Mouse (Mus musculus): ENCODE results near the gene Tln2. TPM values are rescaled to one million over a fixed set of nuclear protein-coding genes. Genes with fewer than 3 reads are reported as not detected.

The Tln2 gene
- polyA plus RNA-seq, 1 experiment = 36.5 TPM

GRCm38 (mm10) chr9:67235441-67236217 is 323.9 kb downstream of the Tln2 start:
- no peak for DNase-seq (ENCODE audit: extremely low spot score in 1 of 2, low spot score in 1 of 2)

DNA sequence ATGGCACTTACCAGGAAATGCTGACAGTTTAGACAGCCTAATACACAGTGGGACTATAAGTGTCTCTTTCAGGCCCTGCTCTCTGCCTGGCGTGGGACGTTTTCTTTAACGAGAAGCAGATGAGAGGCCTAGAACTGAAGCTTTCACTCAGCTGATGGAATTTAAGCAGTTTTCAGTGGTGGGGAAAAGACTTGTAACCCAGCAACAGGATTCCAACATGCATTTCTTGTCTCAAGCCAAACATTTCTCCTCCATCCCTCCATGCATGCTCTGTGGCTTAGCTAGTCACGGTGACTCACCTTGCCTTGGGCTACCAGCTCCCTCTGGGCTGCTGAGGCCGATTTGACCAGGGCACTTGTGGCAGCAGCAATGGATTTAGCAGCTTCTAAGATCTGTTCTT is 330.5 kb downstream of the Tln2 start:
- no peak for DNase-seq (ENCODE audit: extremely low spot score in 1 of 2, low spot score in 1 of 2)

- DNase-seq (ENCODE audit: extremely low spot score in 1 of 2, low spot score in 1 of 2) = peak in 1 of 2 experiments; percentile 33
These were observed 339.1 kb downstream of the Tln2 start for GRCm38 (mm10) chr9:67220388-67220787.

- DNase-seq (ENCODE audit: extremely low spot score in 1 of 2, low spot score in 1 of 2) = no peak
These were observed 341.5 kb downstream of the Tln2 start for GRCm38 (mm10) chr9:67218001-67218400.

DNA sequence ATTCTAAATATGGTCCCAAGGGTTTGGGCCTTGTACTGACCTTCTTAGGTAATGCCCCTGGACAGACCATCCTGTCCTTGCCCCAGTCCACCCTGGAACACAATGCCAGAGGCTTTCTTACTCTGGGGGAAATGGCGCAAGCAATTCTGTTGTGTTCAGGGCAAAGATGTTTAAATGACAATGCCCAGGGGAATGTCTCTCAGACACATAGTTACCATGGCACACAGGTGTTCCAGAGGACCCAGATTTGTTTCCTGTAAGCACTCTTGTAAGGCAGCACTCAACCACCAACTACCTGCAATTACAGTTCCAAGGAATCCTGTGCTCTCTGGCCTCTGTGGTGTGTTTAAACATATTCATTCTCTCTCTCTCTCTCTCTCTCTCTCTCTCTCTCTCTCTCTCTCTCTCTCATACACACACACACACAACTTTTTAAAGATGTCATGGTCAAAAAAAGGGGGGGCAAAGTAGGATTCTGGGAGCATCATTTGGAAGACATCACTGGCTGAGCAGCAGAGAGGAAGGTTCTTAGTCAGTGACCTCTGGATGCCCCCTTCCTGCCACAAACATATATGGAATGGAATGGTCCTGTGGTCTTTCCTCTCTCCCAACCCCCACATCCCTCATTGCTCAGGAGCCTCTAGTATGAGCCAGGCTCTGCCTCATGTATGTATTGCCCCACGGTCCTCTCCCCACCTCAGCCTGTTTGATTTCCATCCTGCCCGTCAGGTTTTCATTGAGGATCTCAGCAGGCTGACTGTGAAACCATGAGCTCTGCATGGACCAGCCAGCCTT is 345.1 kb downstream of the Tln2 start:
- no peak for DNase-seq (ENCODE audit: extremely low spot score in 1 of 2, low spot score in 1 of 2)

DNA sequence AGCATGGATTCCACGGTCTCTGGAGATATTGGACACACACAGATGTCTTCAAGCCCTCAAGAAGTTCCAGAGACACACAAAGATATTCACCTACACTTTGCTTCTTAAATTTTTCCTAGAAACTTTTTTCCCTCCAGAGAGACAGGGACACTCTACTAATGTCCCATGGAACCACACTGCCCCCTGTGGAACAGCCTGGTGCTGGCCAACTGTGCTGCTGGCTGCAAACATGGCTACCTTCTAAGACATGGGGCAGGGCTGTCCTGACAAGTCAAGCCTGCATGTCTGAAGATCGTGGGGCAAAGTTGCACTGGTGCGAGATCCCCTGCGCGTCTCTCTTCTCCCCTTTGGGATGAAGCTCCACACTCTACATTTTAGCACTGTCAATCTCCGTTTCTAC is 346.2 kb downstream of the Tln2 start:
- DNase-seq (ENCODE audit: extremely low spot score in 1 of 2, low spot score in 1 of 2) = peak; percentile 37 to 83

DNA sequence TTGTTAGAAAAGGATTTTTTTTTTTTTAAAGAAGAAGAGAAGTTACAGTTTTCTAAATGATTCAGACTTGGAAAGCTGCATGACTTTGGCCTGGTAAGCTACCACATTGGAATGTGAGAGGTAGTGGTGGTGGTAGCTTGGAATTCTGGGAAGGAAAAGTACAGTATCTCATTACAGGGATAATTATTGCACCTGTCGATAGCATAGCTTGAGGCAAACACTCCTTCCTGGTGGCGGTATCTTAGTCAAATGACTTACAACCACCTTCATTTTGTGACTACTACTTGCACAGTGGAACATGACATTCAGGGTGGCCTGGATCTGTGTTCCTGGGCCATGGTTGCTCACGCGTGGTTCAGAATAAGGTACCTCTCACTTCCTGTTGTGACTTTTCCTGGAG is 348.3 kb downstream of the Tln2 start:
- no peak for DNase-seq (ENCODE audit: extremely low spot score in 1 of 2, low spot score in 1 of 2)

- peak in 1 of 2 experiments; percentile 23 for DNase-seq (ENCODE audit: extremely low spot score in 1 of 2, low spot score in 1 of 2)
These were observed 350.1 kb downstream of the Tln2 start for GRCm38 (mm10) chr9:67209451-67209850.

- DNase-seq (ENCODE audit: extremely low spot score in 1 of 2, low spot score in 1 of 2) = no peak
These were observed 351.1 kb downstream of the Tln2 start for GRCm38 (mm10) chr9:67208420-67208819.

- DNase-seq (ENCODE audit: extremely low spot score in 1 of 2, low spot score in 1 of 2) = no peak
These were observed 354.3 kb downstream of the Tln2 start for GRCm38 (mm10) chr9:67205175-67205574.

DNA sequence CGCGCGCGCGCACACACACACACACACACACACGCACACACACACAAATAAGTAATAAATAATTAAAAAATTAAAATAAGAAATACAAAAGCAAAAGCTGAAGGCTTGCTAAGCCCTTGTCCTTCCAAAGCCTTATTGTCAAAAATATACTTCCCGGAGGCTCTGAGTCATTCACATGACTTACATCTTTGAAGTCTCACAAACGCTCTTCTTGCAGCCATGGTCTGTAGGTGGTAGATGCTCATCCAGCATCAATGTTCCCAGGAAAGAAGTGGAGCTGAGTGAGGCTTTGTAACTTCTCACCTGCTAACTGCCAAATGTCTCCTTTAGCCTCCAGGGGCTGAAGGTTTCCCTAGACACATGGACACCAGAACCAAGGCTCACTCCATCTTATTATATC is 362.9 kb downstream of the Tln2 start:
- DNase-seq (ENCODE audit: extremely low spot score in 1 of 2, low spot score in 1 of 2) = no peak

GRCm38 (mm10) chr9:67195306-67195705 is 364.2 kb downstream of the Tln2 start:
- DNase-seq (ENCODE audit: extremely low spot score in 1 of 2, low spot score in 1 of 2) = no peak

DNA sequence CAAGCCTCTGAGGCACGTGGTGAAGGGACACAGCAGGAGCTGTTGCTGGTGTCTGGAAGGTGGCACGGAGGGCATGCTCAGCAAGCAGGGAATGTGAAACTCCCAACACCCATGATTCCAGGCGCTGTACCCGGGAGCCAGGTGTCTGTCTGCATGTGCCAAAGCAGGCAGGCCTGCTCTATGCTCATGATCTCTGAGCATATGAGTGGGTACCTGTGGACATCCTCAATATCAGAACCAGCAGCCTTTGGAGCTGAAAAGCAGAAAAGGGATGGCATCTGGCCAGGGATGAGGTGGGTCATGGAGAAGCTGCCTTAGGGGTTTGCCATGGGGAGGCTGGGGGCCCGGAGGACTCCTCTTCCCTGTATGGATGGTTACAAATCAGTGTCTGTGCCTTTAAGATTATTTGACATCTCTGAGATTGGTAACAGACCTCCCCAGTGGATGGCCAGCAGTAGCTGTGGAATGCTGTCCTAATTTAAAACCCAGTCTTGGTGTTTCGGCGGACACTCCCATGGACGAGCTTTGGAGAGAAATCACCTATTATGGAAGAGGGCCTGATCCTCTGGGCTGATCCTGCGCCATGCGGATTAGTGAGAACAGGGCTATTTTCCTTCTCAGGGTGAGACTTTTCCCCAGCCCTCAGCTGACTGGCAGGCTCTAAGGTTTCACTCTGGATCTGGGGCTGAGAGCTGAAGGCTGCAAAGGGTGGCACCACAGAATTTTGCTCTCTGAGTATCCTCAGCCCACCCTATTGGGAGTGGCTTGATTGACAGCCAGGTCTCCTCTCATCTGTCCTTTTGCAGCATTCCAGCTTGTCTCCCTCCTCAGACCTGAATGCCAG is 367.8 kb downstream of the Tln2 start:
- no peak for DNase-seq (ENCODE audit: extremely low spot score in 1 of 2, low spot score in 1 of 2)

DNA sequence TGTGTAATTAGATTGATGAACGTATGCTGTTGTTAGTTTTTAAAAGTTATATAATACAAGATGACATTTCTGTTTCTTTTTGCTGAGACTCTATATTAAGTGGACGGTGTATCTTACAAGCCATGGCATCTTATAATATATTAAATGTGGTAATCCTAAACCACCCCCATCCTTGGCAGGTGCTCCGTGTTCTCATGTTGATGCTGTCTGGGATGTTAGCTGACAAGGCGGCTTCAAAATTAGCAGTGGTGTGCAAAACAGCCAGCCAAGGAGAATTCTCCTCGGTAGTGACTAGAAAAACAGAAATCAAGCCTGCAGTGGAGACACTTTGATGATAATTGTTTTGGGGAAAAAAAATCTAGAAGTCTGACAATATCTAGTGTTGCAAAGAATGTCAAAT is 371.8 kb downstream of the Tln2 start:
- peak; percentile 30 to 36 for DNase-seq (ENCODE audit: extremely low spot score in 1 of 2, low spot score in 1 of 2)

- no peak for DNase-seq (ENCODE audit: extremely low spot score in 1 of 2, low spot score in 1 of 2)
These were observed 372.3 kb downstream of the Tln2 start for GRCm38 (mm10) chr9:67187182-67187581.

DNA sequence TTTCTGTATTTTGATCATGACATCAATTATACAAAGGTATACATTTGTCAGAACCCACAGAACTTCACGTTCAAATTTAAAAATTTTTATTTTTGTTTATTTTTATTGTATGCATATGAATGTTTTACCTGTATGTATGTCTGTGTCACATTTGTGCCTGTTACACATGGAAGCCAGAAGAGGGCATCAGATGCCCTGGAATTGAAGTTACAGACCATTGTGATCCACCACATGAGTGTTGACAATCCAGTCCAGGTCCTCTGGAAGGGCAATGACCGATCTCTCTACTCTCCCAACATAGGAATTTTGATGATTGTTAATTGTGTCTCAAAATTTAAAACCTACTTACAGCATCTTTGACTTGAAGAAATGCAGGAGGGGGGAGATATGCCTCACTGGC is 374.9 kb downstream of the Tln2 start:
- DNase-seq (ENCODE audit: extremely low spot score in 1 of 2, low spot score in 1 of 2) = no peak

GRCm38 (mm10) chr9:67183520-67183919 is 376.0 kb downstream of the Tln2 start:
- no peak for DNase-seq (ENCODE audit: extremely low spot score in 1 of 2, low spot score in 1 of 2)

GRCm38 (mm10) chr9:67182006-67182405 is 377.5 kb downstream of the Tln2 start:
- DNase-seq (ENCODE audit: extremely low spot score in 1 of 2, low spot score in 1 of 2) = no peak

- DNase-seq (ENCODE audit: extremely low spot score in 1 of 2, low spot score in 1 of 2) = no peak
These were observed 380.8 kb downstream of the Tln2 start for GRCm38 (mm10) chr9:67178709-67179108.

DNA sequence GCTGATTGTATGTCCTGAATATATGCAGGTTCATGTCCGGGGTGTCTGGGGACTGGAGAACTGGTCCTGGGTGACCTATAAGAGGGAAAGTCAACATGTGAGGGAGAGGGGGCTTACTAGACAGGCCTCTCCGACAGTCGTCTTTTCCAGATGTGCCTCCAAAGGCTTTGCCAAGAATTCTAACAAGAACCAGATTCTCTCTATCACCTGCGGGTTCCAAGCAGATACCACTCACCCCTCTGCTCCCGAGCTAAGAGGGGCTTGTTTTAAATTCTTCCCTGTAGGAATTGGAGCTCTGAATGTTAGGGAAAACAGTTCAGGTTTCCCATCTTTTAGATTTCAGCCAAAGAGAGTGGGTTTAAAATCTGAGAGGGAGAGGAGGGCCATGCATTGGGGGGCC is 381.3 kb downstream of the Tln2 start:
- no peak for DNase-seq (ENCODE audit: extremely low spot score in 1 of 2, low spot score in 1 of 2)

GRCm38 (mm10) chr9:67176073-67176472 is 383.4 kb downstream of the Tln2 start:
- DNase-seq (ENCODE audit: extremely low spot score in 1 of 2, low spot score in 1 of 2) = no peak

Measured in frontal cortex, adult 2 months (tissue).